ENCODE assay signal across 10 mouse cellular contexts in the genomic region with DNA sequence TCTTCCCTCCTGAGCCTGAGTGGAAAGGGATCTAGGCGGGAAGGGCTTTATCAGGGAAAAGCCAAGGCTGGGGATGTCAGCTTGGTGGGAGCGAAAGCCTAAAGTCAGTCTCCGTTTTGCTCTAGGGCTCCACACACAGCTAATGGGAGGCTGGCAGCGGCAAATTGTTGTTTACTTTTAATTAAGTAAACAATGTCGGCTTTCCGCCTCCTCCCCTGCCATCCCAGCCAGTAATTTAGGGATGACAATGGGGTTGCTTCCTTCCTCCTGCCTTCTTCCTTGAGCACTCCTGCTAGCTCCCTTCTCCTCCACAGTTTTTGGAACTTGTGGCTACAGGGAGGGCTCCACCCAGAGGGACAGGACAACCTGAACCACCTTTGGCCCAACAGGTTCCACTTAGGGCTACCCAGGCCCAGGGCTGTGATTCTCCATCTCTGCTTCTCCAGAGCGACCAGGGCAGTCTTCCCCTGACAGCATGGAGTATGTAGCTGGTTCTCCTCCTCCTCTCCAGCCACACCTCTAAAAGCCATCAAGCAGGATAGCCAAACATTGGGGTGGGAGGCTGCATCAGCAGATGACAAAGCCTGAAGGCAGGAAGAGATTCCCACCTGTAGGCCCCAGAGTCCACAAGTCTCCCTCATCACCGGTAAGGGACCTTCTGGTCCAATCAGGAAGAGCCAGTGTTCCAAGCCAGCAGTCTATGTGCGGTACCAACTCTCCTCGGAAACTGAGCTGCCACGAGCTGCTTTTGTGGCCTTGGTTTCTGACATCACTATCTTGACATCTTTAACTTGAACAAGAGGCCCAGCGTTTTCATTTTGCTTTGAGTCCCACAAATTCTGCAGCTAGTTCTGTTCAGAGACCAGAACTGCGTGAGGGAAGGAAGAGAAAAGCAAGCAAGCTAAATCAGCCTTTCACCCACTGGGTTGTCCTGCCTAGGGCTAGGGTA. TPM values are rescaled to one million over a fixed set of nuclear protein-coding genes. Genes with fewer than 3 reads are reported as not detected.
DNase-seq lines count a peak whose midpoint lies in the region; ATAC-seq and TF ChIP-seq lines count a peak whose summit lies in the region.
"Had no signal": no experiment of that assay in that cellular context is flagged by ENCODE, and none has a peak within 500 bp of the region (broad histone marks: within the 10 kb centered on the region; RNA-seq: fewer than 3 reads in every experiment).

No protein-coding gene starts in this region.

- peak overlapping the region; percentile 28 for H3K9ac ChIP-seq in forebrain, embryonic 16.5 days (replicated peaks; ENCODE audit: low read depth, low read length)
- peak overlapping the region; percentile 49; the same call in 1 of the 2 replicates for H3K9ac ChIP-seq in neural tube, embryonic 13.5 days

- DNase-seq in gastrocnemius, adult 2 months: peak; percentile 16
- DNase-seq in gastrocnemius, postnatal 4 days (ENCODE audit: low spot score in 2 of 2): no peak
- DNase-seq in left cerebral cortex, adult 2 months (ENCODE audit: extremely low spot score in 1 of 2, low spot score in 2 of 2): no peak
- no peak for DNase-seq in left cerebral cortex, adult 11 months (ENCODE audit: low spot score)
- DNase-seq in urinary bladder, postnatal 14 days (ENCODE audit: low spot score): no peak
- DNase-seq in thymus, postnatal 4 days: no peak
- DNase-seq: adrenal gland, postnatal 36 days; kidney, adult 11 months had no signal

- H3K9me3 ChIP-seq in forebrain, embryonic 16.5 days (ENCODE audit: control insufficient read depth, low read length): no peaks in the 10 kb centered on the region
- H3K9me3 ChIP-seq in neural tube, embryonic 13.5 days: no peaks in the 10 kb centered on the region

- no peaks in the 10 kb centered on the region for H3K27me3 ChIP-seq in forebrain, embryonic 16.5 days (replicated peaks; ENCODE audit: control insufficient read depth, insufficient read depth, low read length)
- H3K27me3 ChIP-seq in neural tube, embryonic 13.5 days: peaks cover 99% of the 10 kb centered on the region

- TF ChIP-seq CTCF in gastrocnemius, adult 2 months (IDR thresholded peaks at IDR 0.05): no peak
- no peak for TF ChIP-seq CTCF in left cerebral cortex, adult 2 months (IDR thresholded peaks at IDR 0.05)

- WGBS in forebrain, embryonic 16.5 days: 32% methylated on average over 13 of the region's 13 CpGs
- 30% methylated on average over 13 of the region's 13 CpGs for WGBS in neural tube, embryonic 13.5 days

- peaks cover 95% of the 10 kb centered on the region for H3K4me1 ChIP-seq in forebrain, embryonic 16.5 days (replicated peaks; ENCODE audit: control insufficient read depth, insufficient read depth, low read length)
- H3K4me1 ChIP-seq in neural tube, embryonic 13.5 days (replicated peaks): peaks cover 99% of the 10 kb centered on the region

- no peaks in the 10 kb centered on the region for H3K36me3 ChIP-seq in forebrain, embryonic 16.5 days (ENCODE audit: control insufficient read depth, insufficient read depth)
- H3K36me3 ChIP-seq in neural tube, embryonic 13.5 days: no peaks in the 10 kb centered on the region

- peak overlapping the region; percentile 60; the same call in 1 of the 2 replicates for H3K4me3 ChIP-seq in gastrocnemius, adult 2 months
- no peak overlapping the region for H3K4me3 ChIP-seq in left cerebral cortex, adult 2 months
- H3K4me3 ChIP-seq in forebrain, embryonic 16.5 days (replicated peaks; ENCODE audit: low read length): no peak overlapping the region
- H3K4me3 ChIP-seq in neural tube, embryonic 13.5 days: no peak overlapping the region

- intact Hi-C loops in gastrocnemius, adult 2 months (cut with DNase I): no loop called here
- intact Hi-C loops in left cerebral cortex, adult 2 months (cut with DNase I): no loop called here

- peak overlapping the region; percentile 91 for H3K27ac ChIP-seq in gastrocnemius, adult 2 months
- peak overlapping the region; percentile 56 for H3K27ac ChIP-seq in left cerebral cortex, adult 2 months
- peak overlapping the region; percentile 83 for H3K27ac ChIP-seq in forebrain, embryonic 16.5 days (ENCODE audit: low read length)
- peak overlapping the region; percentile 83 for H3K27ac ChIP-seq in neural tube, embryonic 13.5 days (replicated peaks)

- 0 out of 2 replicates have a peak overlapping the region, but pooled peaks have one; percentile 2 for H3K4me2 ChIP-seq in forebrain, embryonic 16.5 days (ENCODE audit: low read length)
- no peak overlapping the region for H3K4me2 ChIP-seq in neural tube, embryonic 13.5 days

- no peak for ATAC-seq in forebrain, embryonic 16.5 days
- no peak for ATAC-seq in neural tube, embryonic 13.5 days (ENCODE audit: low read depth)

RNA-seq across cellular contexts. Expression of a gene that starts 18.4 kb away (rescaled TPM):
- under 1 TPM; 0.36 to 0.78 TPM for total RNA-seq in gastrocnemius, adult 2 months (2021)
- 10 to 100 TPM in 1 of 2 experiments, 1 to 10 TPM in 1; 7.8 to 10.2 TPM for total RNA-seq in gastrocnemius, postnatal 4 days (2021)
- not detected for total RNA-seq in left cerebral cortex, adult 2 months (2021)
- 2.0 and 2.2 TPM in 2 replicates for polyA plus RNA-seq in forebrain, embryonic 16.5 days (2015; fragmentation: Nextera tagmentation; extraction: Ambion mirVana)
- 1.4 and 2.2 TPM in 2 replicates for polyA plus RNA-seq in neural tube, embryonic 13.5 days (2015; fragmentation: Nextera tagmentation; extraction: Ambion mirVana)

RNA-seq across cellular contexts. Expression of a gene that starts 39.9 kb away (rescaled TPM):
- total RNA-seq in gastrocnemius, adult 2 months (2021): 1 to 10 TPM; 1.1 to 1.3 TPM
- 1 to 10 TPM; 6.0 to 7.1 TPM for total RNA-seq in gastrocnemius, postnatal 4 days (2021)
- 1 to 10 TPM; 1.6 to 2.6 TPM for total RNA-seq in left cerebral cortex, adult 2 months (2021)
- polyA plus RNA-seq in forebrain, embryonic 16.5 days (2015; fragmentation: Nextera tagmentation; extraction: Ambion mirVana): 2.6 and 2.9 TPM in 2 replicates
- polyA plus RNA-seq in neural tube, embryonic 13.5 days (2015; fragmentation: Nextera tagmentation; extraction: Ambion mirVana): 2.8 and 3.6 TPM in 2 replicates

RNA-seq across cellular contexts. Expression of a gene that starts 53.5 kb away (rescaled TPM):
- 10 to 100 TPM; 18.7 to 24.3 TPM for total RNA-seq in gastrocnemius, adult 2 months (2021)
- total RNA-seq in gastrocnemius, postnatal 4 days (2021): 10 to 100 TPM; 44.9 to 45.6 TPM
- total RNA-seq in left cerebral cortex, adult 2 months (2021): 10 to 100 TPM; 95.5 to 96.8 TPM
- 15.5 and 15.7 TPM in 2 replicates for polyA plus RNA-seq in forebrain, embryonic 16.5 days (2015; fragmentation: Nextera tagmentation; extraction: Ambion mirVana)
- polyA plus RNA-seq in neural tube, embryonic 13.5 days (2015; fragmentation: Nextera tagmentation; extraction: Ambion mirVana): 14.1 and 15.1 TPM in 2 replicates

RNA-seq across cellular contexts. Expression of a gene that starts 55.1 kb away (rescaled TPM):
- total RNA-seq in gastrocnemius, adult 2 months (2021): 10 to 100 TPM; 45.6 to 57.5 TPM
- total RNA-seq in gastrocnemius, postnatal 4 days (2021): 10 to 100 TPM; 50.5 to 53.8 TPM
- total RNA-seq in left cerebral cortex, adult 2 months (2021): 100 to 1,000 TPM; 108 to 115 TPM
- polyA plus RNA-seq in forebrain, embryonic 16.5 days (2015; fragmentation: Nextera tagmentation; extraction: Ambion mirVana): 63.4 and 73.3 TPM in 2 replicates
- 53.6 and 55.5 TPM in 2 replicates for polyA plus RNA-seq in neural tube, embryonic 13.5 days (2015; fragmentation: Nextera tagmentation; extraction: Ambion mirVana)

RNA-seq across cellular contexts. Expression of a gene that starts 59.0 kb away (rescaled TPM):
- 100 to 1,000 TPM; 465 to 558 TPM for total RNA-seq in gastrocnemius, adult 2 months (2021)
- total RNA-seq in gastrocnemius, postnatal 4 days (2021): 100 to 1,000 TPM; 517 to 591 TPM
- 100 to 1,000 TPM; 347 to 350 TPM for total RNA-seq in left cerebral cortex, adult 2 months (2021)
- polyA plus RNA-seq in forebrain, embryonic 16.5 days (2015; fragmentation: Nextera tagmentation; extraction: Ambion mirVana): 440 and 546 TPM in 2 replicates
- polyA plus RNA-seq in neural tube, embryonic 13.5 days (2015; fragmentation: Nextera tagmentation; extraction: Ambion mirVana): 28.7 and 34.4 TPM in 2 replicates

Comparison
In these comparisons a context has a peak if more than half of its experiments do, and no peak if none do; other contexts are left out.
1. RNA of a gene that starts 18.4 kb away (total RNA-seq): 7.8 to 10.2 TPM in gastrocnemius, postnatal 4 days; 0.36 to 0.78 TPM in gastrocnemius, adult 2 months and not detected in left cerebral cortex, adult 2 months; every median in the first group is over 4 times any median in the second.
2. Peak in every context shown above with its lines, with median percentiles within 50 percentile points of each other: H3K27ac ChIP-seq.